In genomic region chr8:70374318-70374927, GRCm38 (mm10) we compare ENCODE assay signal across 8 mouse cellular contexts. TPM values are rescaled to one million over a fixed set of nuclear protein-coding genes. Genes with fewer than 3 reads are reported as not detected.
DNase-seq lines count a peak whose midpoint lies in the region; ATAC-seq and TF ChIP-seq lines count a peak whose summit lies in the region.

No protein-coding gene starts in this region.

- H3K9ac ChIP-seq in intestine, postnatal 0 days (ENCODE audit: low read depth, low read length), result 0 out of 2 replicates have a peak overlapping the region, but pooled peaks have one; percentile 12
- H3K9ac ChIP-seq in neural tube, embryonic 14.5 days (replicated peaks; ENCODE audit: low read depth, low read length), result no peak overlapping the region

- no peak for TF ChIP-seq CTCF in intestine, postnatal 0 days (IDR thresholded peaks at IDR 0.05; ENCODE audit: low read depth)
- no peak for TF ChIP-seq CTCF in lung, adult 2 months (IDR thresholded peaks at IDR 0.05; ENCODE audit: insufficient read depth, low read length)

- H3K4me1 ChIP-seq in intestine, postnatal 0 days (replicated peaks; ENCODE audit: control insufficient read depth, insufficient read depth, low read length), result 0 out of 2 replicates have a peak, but pooled peaks cover 3% of the 10 kb centered on the region
- H3K4me1 ChIP-seq in lung, adult 2 months (ENCODE audit: control insufficient read depth, insufficient read depth, low read length), result peaks cover 3% of the 10 kb centered on the region; the same call in 1 of the 2 replicates
- peaks cover 10% of the 10 kb centered on the region; the same call in 1 of the 2 replicates for H3K4me1 ChIP-seq in neural tube, embryonic 14.5 days (ENCODE audit: control insufficient read depth, insufficient read depth, low read length)

- peak overlapping the region; percentile 64 for H3K4me2 ChIP-seq in intestine, postnatal 0 days (replicated peaks; ENCODE audit: low read depth)
- peak overlapping the region; percentile 21; the same call in 1 of the 2 replicates for H3K4me2 ChIP-seq in neural tube, embryonic 14.5 days (ENCODE audit: low read depth, low read length)

- H3K27me3 ChIP-seq in intestine, postnatal 0 days (replicated peaks; ENCODE audit: control insufficient read depth, insufficient read depth, low read length), result peaks cover 62% of the 10 kb centered on the region
- peaks cover 74% of the 10 kb centered on the region for H3K27me3 ChIP-seq in neural tube, embryonic 14.5 days (ENCODE audit: control insufficient read depth, insufficient read depth, low read length)

- peak; percentile 49 for ATAC-seq in intestine, postnatal 0 days
- peak; percentile 58 for ATAC-seq in neural tube, embryonic 14.5 days (ENCODE audit: low read depth)

- no peaks in the 10 kb centered on the region for H3K36me3 ChIP-seq in intestine, postnatal 0 days (ENCODE audit: control insufficient read depth, insufficient read depth)
- H3K36me3 ChIP-seq in neural tube, embryonic 14.5 days (ENCODE audit: control insufficient read depth, insufficient read depth, low read length), result no peaks in the 10 kb centered on the region

- peak; percentile 46 for DNase-seq in layer of hippocampus, adult 9-11 months
- no peak for DNase-seq in layer of hippocampus, postnatal 36 days
- DNase-seq in embryo, embryonic 11 days, result peak; percentile 86
- peak; percentile 97 for DNase-seq in heart, adult 11 months
- DNase-seq in lung, adult 2 months, result peak; percentile 75
- peak; percentile 43 to 62 for DNase-seq in thymus, postnatal 36 days

- TF ChIP-seq POLR2A in lung, adult 2 months (IDR thresholded peaks at IDR 0.05; ENCODE audit: borderline replicate concordance, extremely low read depth, low read depth, low read length), result no peak

- WGBS in intestine, postnatal 0 days, result 1% methylated on average over 48 of the region's 53 CpGs
- 1% methylated on average over 53 of the region's 53 CpGs for WGBS in lung, adult 2 months
- under 1% methylated on average over 46 of the region's 53 CpGs for WGBS in neural tube, embryonic 14.5 days

- H3K4me3 ChIP-seq in intestine, postnatal 0 days (ENCODE audit: low read depth, low read length), result peak overlapping the region; percentile 42
- H3K4me3 ChIP-seq in lung, adult 2 months (replicated peaks; ENCODE audit: extremely low read depth, low read depth, low read length), result no peak overlapping the region
- peak overlapping the region; percentile 21; the same call in 1 of the 2 replicates for H3K4me3 ChIP-seq in neural tube, embryonic 14.5 days (ENCODE audit: low read depth, low read length)

- no peaks in the 10 kb centered on the region for H3K9me3 ChIP-seq in intestine, postnatal 0 days (ENCODE audit: control insufficient read depth)
- no peaks in the 10 kb centered on the region for H3K9me3 ChIP-seq in neural tube, embryonic 14.5 days (ENCODE audit: control insufficient read depth, low read length)

- H3K27ac ChIP-seq in intestine, postnatal 0 days (ENCODE audit: low read depth, low read length), result no peak overlapping the region
- H3K27ac ChIP-seq in neural tube, embryonic 14.5 days (ENCODE audit: low read depth, low read length), result no peak overlapping the region

RNA-seq across cellular contexts. Expression of gene Comp, which starts 1.1 kb away (rescaled TPM):
- total RNA-seq in layer of hippocampus, postnatal 36 days (2021), result under 1 TPM; 0.32 to 0.91 TPM
- polyA plus RNA-seq in intestine, postnatal 0 days (2015; fragmentation: Nextera tagmentation; extraction: Ambion mirVana), result 0.25 and 0.41 TPM in 2 replicates
- polyA plus RNA-seq in lung, adult 2 months (2012; rRNA removed), result 0.51 and 1.3 TPM in 2 replicates
- 0.20 and 0.41 TPM in 2 replicates for polyA plus RNA-seq in neural tube, embryonic 14.5 days (2014; fragmentation: Nextera tagmentation; extraction: Ambion mirVana)

RNA-seq across cellular contexts. Expression of gene Upf1, which starts 21.3 kb away (rescaled TPM):
- total RNA-seq in layer of hippocampus, postnatal 36 days (2021), result 10 to 100 TPM; 70.4 to 72.6 TPM
- 9.7 and 10.1 TPM in 2 replicates for polyA plus RNA-seq in intestine, postnatal 0 days (2015; fragmentation: Nextera tagmentation; extraction: Ambion mirVana)
- 35.8 and 36.7 TPM in 2 replicates for polyA plus RNA-seq in lung, adult 2 months (2012; rRNA removed)
- polyA plus RNA-seq in neural tube, embryonic 14.5 days (2014; fragmentation: Nextera tagmentation; extraction: Ambion mirVana), result 14.4 and 15.0 TPM in 2 replicates

RNA-seq across cellular contexts. Expression of gene Gdf1, which starts 44.8 kb away (rescaled TPM):
- total RNA-seq in layer of hippocampus, postnatal 36 days (2021), result 10 to 100 TPM; 11.2 to 18.7 TPM
- polyA plus RNA-seq in intestine, postnatal 0 days (2015; fragmentation: Nextera tagmentation; extraction: Ambion mirVana), result 0.38 TPM in 1 of 2 replicates, not detected in the other
- 1.1 and 1.5 TPM in 2 replicates for polyA plus RNA-seq in lung, adult 2 months (2012; rRNA removed)
- 2.1 and 7.5 TPM in 2 replicates for polyA plus RNA-seq in neural tube, embryonic 14.5 days (2014; fragmentation: Nextera tagmentation; extraction: Ambion mirVana)

RNA-seq across cellular contexts. Expression of gene Cers1, which starts 58.8 kb away (rescaled TPM):
- total RNA-seq in layer of hippocampus, postnatal 36 days (2021), result 100 to 1,000 TPM; 116 to 127 TPM
- 1.3 and 1.7 TPM in 2 replicates for polyA plus RNA-seq in intestine, postnatal 0 days (2015; fragmentation: Nextera tagmentation; extraction: Ambion mirVana)
- 2.7 TPM in 2 replicates for polyA plus RNA-seq in lung, adult 2 months (2012; rRNA removed)
- polyA plus RNA-seq in neural tube, embryonic 14.5 days (2014; fragmentation: Nextera tagmentation; extraction: Ambion mirVana), result 33.4 and 42.9 TPM in 2 replicates

Comparison
In these comparisons a context has a peak if more than half of its experiments do, and no peak if none do; other contexts are left out.
1. DNase-seq: peak in layer of hippocampus, adult 9-11 months (single experiment), embryo, embryonic 11 days (single experiment), heart, adult 11 months (single experiment), lung, adult 2 months (single experiment) and thymus, postnatal 36 days (2 of 2); none in layer of hippocampus, postnatal 36 days (0 of 2).